Mouse (Mus musculus) lung, postnatal 0 days (tissue): ENCODE measurements around the gene Spc24. TPM values are rescaled to one million over a fixed set of nuclear protein-coding genes. Genes with fewer than 3 reads are reported as not detected.
"Not testable (repeated sequence)": the region's sequence is repeated elsewhere in the genome, so short reads cannot be mapped to it uniquely, and the experiment has no call there.

Source experiments
- ATAC-seq: fragments of 200-750 bp; cut with Nextera tagmentation; 2 replicates; pipeline ENCODE4 v1.8.0; 2017; ENCODE audit warnings: moderate library complexity
- DNase-seq: peaks from one replicate; pipeline ENCODE4 v3.0.0-alpha.2; 2016; ENCODE audit warnings: low spot score
- H3K27ac ChIP-seq: fragments of 300-500 bp; sonication (generic); 2 replicates; pipeline ENCODE4 v1.5.1; 2014; ENCODE audit warnings: antibody characterized with exemption, mild to moderate bottlenecking, low read length, mixed read lengths
- H3K27me3 ChIP-seq: fragments of 300-500 bp; sonication (generic); replicated peaks from 2 replicates; pipeline ENCODE4 v1.6.1; 2014; ENCODE audit warnings: low read length, mixed read lengths; ENCODE audit not compliant: insufficient read depth
- H3K36me3 ChIP-seq: fragments of 300-500 bp; sonication (generic); 2 replicates; pipeline ENCODE4 v1.6.1; 2014; ENCODE audit warnings: low read length, mixed read lengths; ENCODE audit not compliant: insufficient read depth
- H3K4me1 ChIP-seq: fragments of 300-500 bp; sonication (generic); 2 replicates; pipeline ENCODE4 v1.6.1; 2014; ENCODE audit warnings: antibody characterized with exemption, low read depth, low read length, mixed read lengths; ENCODE audit not compliant: insufficient read depth
- H3K4me2 ChIP-seq: fragments of 300-500 bp; sonication (generic); replicated peaks from 2 replicates; pipeline ENCODE4 v1.6.1; 2014; ENCODE audit warnings: low read depth, mild to moderate bottlenecking, low read length, moderate library complexity, mixed read lengths
- H3K4me3 ChIP-seq: fragments of 300-500 bp; sonication (generic); 2 replicates; pipeline ENCODE4 v1.5.1; 2014; ENCODE audit warnings: low read depth, low read length
- H3K9ac ChIP-seq: fragments of 300-500 bp; sonication (generic); replicated peaks from 2 replicates; pipeline ENCODE4 v1.6.1; 2014; ENCODE audit warnings: low read depth, mild to moderate bottlenecking
- H3K9me3 ChIP-seq: fragments of 300-500 bp; sonication (generic); 2 replicates; pipeline ENCODE4 v1.6.1; 2016; ENCODE audit warnings: low read length, mixed read lengths
- CTCF ChIP-seq: IDR thresholded peaks from 2 replicates; pipeline ENCODE4 v1.5.1; 2016; ENCODE audit warnings: antibody characterized with exemption, mild to moderate bottlenecking
- EP300 ChIP-seq: IDR thresholded peaks from 2 replicates; pipeline ENCODE4 v1.6.1; 2016; ENCODE audit warnings: antibody characterized with exemption, mild to moderate bottlenecking, control low read depth
- WGBS: fragments of 180-500 bp; shearing (Covaris S2); extraction: QIAGEN DNeasy Blood & Tissue Kit; methylation state at CpG from one replicate; pipeline ENCODE4 v1.1.7; 2014; 5-methylcytosine and 5-hydroxymethylcytosine counted together
- polyA plus RNA-seq: library from polyadenylated mRNA; unstranded; fragments of >200 nt; fragmentation: Nextera tagmentation; extraction: Ambion mirVana; gene quantifications from 2 replicates; pipeline ENCODE4 v1.2.1, GENCODE M21; 2015

The Spc24 gene
- polyA plus RNA-seq, 1 experiment from 2014 or later, result 15.7 TPM

- no peak for TF ChIP-seq EP300
- no peak for TF ChIP-seq CTCF
- Histone ChIP-seq H3K27ac (no peak overlapping the region), H3K36me3 (peaks cover 46% of the 10 kb centered on the region), H3K4me2 (no peak overlapping the region), H3K9ac (no peak overlapping the region), H3K27me3 (no peaks in the 10 kb centered on the region), H3K9me3 (no peaks in the 10 kb centered on the region), H3K4me3 (no peak overlapping the region), H3K4me1 (no peaks in the 10 kb centered on the region)
- WGBS, result 74% methylated on average over 3 of the region's 3 CpGs
- DNase-seq (no peak), ATAC-seq (no peak)
Measured at GRCm38 (mm10) chr9:21777726-21778125, 17.6 kb upstream of the Spc24 start.

- ATAC-seq (no peak), DNase-seq (no peak)
- TF ChIP-seq CTCF (no peak), EP300 (no peak)
- Histone ChIP-seq H3K9me3 (no peaks in the 10 kb centered on the region), H3K36me3 (peaks cover 45% of the 10 kb centered on the region), H3K27me3 (no peaks in the 10 kb centered on the region), H3K4me1 (peaks cover 5% of the 10 kb centered on the region; the same call in 1 of the 2 replicates), H3K4me3 (no peak overlapping the region), H3K4me2 (no peak overlapping the region), H3K9ac (no peak overlapping the region), H3K27ac (no peak overlapping the region)
- 93% methylated on average over 16 of the region's 16 CpGs for WGBS
Measured at GRCm38 (mm10) chr9:21774353-21774752, 14.2 kb upstream of the Spc24 start.

GRCm38 (mm10) chr9:21773396-21773795 is 13.3 kb upstream of the Spc24 start:
- not testable (repeated sequence) for H3K27me3 ChIP-seq, H3K27ac ChIP-seq, H3K9ac ChIP-seq, H3K4me2 ChIP-seq, DNase-seq, H3K9me3 ChIP-seq, H3K4me1 ChIP-seq, H3K4me3 ChIP-seq, ATAC-seq
- 82% methylated on average over 5 of the region's 5 CpGs for WGBS
- peaks cover 44% of the 10 kb centered on the region for H3K36me3 ChIP-seq

GRCm38 (mm10) chr9:21769558-21770183 is 9.6 kb upstream of the Spc24 start:
- H3K27me3 ChIP-seq, result no peaks in the 10 kb centered on the region
- H3K9me3 ChIP-seq, result no peaks in the 10 kb centered on the region
- H3K4me3 ChIP-seq, result no peak overlapping the region
- H3K9ac ChIP-seq, result no peak overlapping the region
- TF ChIP-seq CTCF (no peak), EP300 (no peak)
- peak; percentile 13 for ATAC-seq
- peak; percentile 52 for DNase-seq
- H3K27ac ChIP-seq, result peak overlapping the region; percentile 80
- WGBS, result 54% methylated on average over 26 of the region's 26 CpGs
- peaks cover 9% of the 10 kb centered on the region; the same call in 1 of the 2 replicates for H3K4me1 ChIP-seq
- no peak overlapping the region for H3K4me2 ChIP-seq
- H3K36me3 ChIP-seq, result peaks cover 38% of the 10 kb centered on the region

GRCm38 (mm10) chr9:21768511-21769411 is 8.7 kb upstream of the Spc24 start:
- no peak overlapping the region for H3K4me3 ChIP-seq
- WGBS, result 51% methylated on average over 13 of the region's 13 CpGs
- no peaks in the 10 kb centered on the region for H3K9me3 ChIP-seq
- no peaks in the 10 kb centered on the region for H3K27me3 ChIP-seq
- no peak overlapping the region for H3K4me2 ChIP-seq
- no peak overlapping the region for H3K9ac ChIP-seq
- H3K27ac ChIP-seq, result peak overlapping the region; percentile 80
- peaks cover 30% of the 10 kb centered on the region for H3K36me3 ChIP-seq
- ATAC-seq (peak; percentile 40), DNase-seq (peak; percentile 88)
- no peak for TF ChIP-seq CTCF
- peak; percentile 32; the same call in 1 of the 2 replicates for TF ChIP-seq EP300
- H3K4me1 ChIP-seq, result peaks cover 9% of the 10 kb centered on the region; the same call in 1 of the 2 replicates

- Histone ChIP-seq H3K9me3 (no peaks in the 10 kb centered on the region), H3K27ac (peak overlapping the region; percentile 80), H3K4me1 (peaks cover 9% of the 10 kb centered on the region; the same call in 1 of the 2 replicates), H3K4me3 (no peak overlapping the region), H3K4me2 (no peak overlapping the region), H3K9ac (no peak overlapping the region), H3K36me3 (peaks cover 25% of the 10 kb centered on the region), H3K27me3 (no peaks in the 10 kb centered on the region)
- TF ChIP-seq CTCF (no peak), EP300 (no peak; the same call in 1 of the 2 replicates)
- DNase-seq (peak; percentile 92), ATAC-seq (peak; percentile 65)
- WGBS, result 67% methylated on average over 11 of the region's 11 CpGs
Measured at GRCm38 (mm10) chr9:21767896-21768295, 7.8 kb upstream of the Spc24 start.
